Mouse (Mus musculus) forebrain, postnatal 0 days (tissue): ENCODE data around the gene Nsrp1. TPM values are rescaled to one million over a fixed set of nuclear protein-coding genes. Genes with fewer than 3 reads are reported as not detected.

Source experiments
- ATAC-seq: fragments of 200-750 bp; cut with Nextera tagmentation; 2 replicates; pipeline ENCODE4 v1.8.0; 2017; ENCODE audit warnings: mild to moderate bottlenecking, moderate library complexity
- DNase-seq: peaks from one replicate; pipeline ENCODE4 v3.0.0-alpha.2; 2015
- H3K27ac ChIP-seq: fragments of 300-500 bp; sonication (generic); 2 replicates; pipeline ENCODE4 v1.5.1; 2014; ENCODE audit warnings: low read depth, mild to moderate bottlenecking, antibody characterized with exemption, low read length, moderate library complexity, mixed read lengths
- H3K27me3 ChIP-seq: fragments of 300-500 bp; sonication (generic); 2 replicates; pipeline ENCODE4 v1.6.1; 2014; ENCODE audit warnings: mild to moderate bottlenecking, low read length, mixed read lengths; ENCODE audit not compliant: insufficient read depth
- H3K36me3 ChIP-seq: fragments of 300-500 bp; sonication (generic); 2 replicates; pipeline ENCODE4 v1.6.1; 2014; ENCODE audit warnings: mild to moderate bottlenecking, moderate library complexity; ENCODE audit not compliant: insufficient read depth
- H3K4me1 ChIP-seq: fragments of 300-500 bp; sonication (generic); 2 replicates; pipeline ENCODE4 v1.6.1; 2014; ENCODE audit warnings: antibody characterized with exemption; ENCODE audit not compliant: insufficient read depth
- H3K4me2 ChIP-seq: fragments of 300-500 bp; sonication (generic); 2 replicates; pipeline ENCODE4 v1.6.1; 2014; ENCODE audit warnings: low read depth, mild to moderate bottlenecking, moderate library complexity
- H3K4me3 ChIP-seq: fragments of 300-500 bp; sonication (generic); 2 replicates; pipeline ENCODE4 v1.5.1; 2014; ENCODE audit warnings: low read depth, low read length, mixed read lengths
- H3K9ac ChIP-seq: fragments of 300-500 bp; sonication (generic); 2 replicates; pipeline ENCODE4 v1.6.1; 2014; ENCODE audit warnings: mild to moderate bottlenecking
- H3K9me3 ChIP-seq: fragments of 300-500 bp; sonication (generic); 2 replicates; pipeline ENCODE4 v1.6.1; 2016; ENCODE audit warnings: low read length
- CTCF ChIP-seq: sonication (generic); IDR thresholded peaks from 2 replicates; pipeline ENCODE4 v1.5.1; 2016; ENCODE audit warnings: antibody characterized with exemption, control low read depth, low read depth
- WGBS: fragments of 180-500 bp; shearing (Covaris S2); extraction: QIAGEN DNeasy Blood & Tissue Kit; methylation state at CpG from one replicate; pipeline ENCODE4 v1.1.7; 2014; 5-methylcytosine and 5-hydroxymethylcytosine counted together
- polyA plus RNA-seq: library from polyadenylated mRNA; unstranded; fragments of >200 nt; fragmentation: Nextera tagmentation; extraction: Ambion mirVana; gene quantifications from 2 replicates; pipeline ENCODE4 v1.2.1, GENCODE M21; 2015
- total RNA-seq: library from RNA; depleted of rRNA; stranded (reverse); fragments of >200 nt; gene quantifications from 2 replicates; pipeline ENCODE4 v1.2.3, GENCODE M21; 2014

The Nsrp1 gene
- total and polyA plus RNA-seq, 2 experiments from 2014 or later = 5.7 to 49.9 TPM

DNA sequence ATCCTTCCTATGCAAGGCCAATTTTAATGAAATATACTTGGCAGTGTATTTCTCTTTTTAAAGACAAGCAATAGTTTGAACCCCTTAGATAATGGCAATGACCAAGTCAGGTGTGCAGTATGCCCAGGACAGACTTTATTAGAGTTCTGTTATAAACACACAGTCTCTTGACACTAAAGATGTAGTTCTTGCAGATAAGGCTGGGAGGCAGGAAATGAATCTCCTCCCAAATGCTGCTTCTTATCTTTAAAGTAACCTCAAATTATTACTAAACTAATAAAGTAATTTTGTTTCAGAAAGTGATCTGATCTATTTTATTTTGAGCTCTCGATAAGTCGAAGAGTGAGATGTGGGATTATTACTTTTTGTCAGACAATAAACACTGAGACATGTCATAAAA is 14.8 kb downstream of the Nsrp1 start:
- H3K4me3 ChIP-seq = no peak overlapping the region
- WGBS = 96% methylated on average over 2 of the region's 2 CpGs
- H3K27ac ChIP-seq = no peak overlapping the region
- no peaks in the 10 kb centered on the region for H3K36me3 ChIP-seq
- H3K9ac ChIP-seq = no peak overlapping the region
- no peak for DNase-seq
- H3K4me2 ChIP-seq = no peak overlapping the region
- ATAC-seq = no peak
- no peaks in the 10 kb centered on the region for H3K27me3 ChIP-seq
- no peaks in the 10 kb centered on the region for H3K4me1 ChIP-seq
- no peaks in the 10 kb centered on the region for H3K9me3 ChIP-seq
- TF ChIP-seq CTCF = no peak

DNA sequence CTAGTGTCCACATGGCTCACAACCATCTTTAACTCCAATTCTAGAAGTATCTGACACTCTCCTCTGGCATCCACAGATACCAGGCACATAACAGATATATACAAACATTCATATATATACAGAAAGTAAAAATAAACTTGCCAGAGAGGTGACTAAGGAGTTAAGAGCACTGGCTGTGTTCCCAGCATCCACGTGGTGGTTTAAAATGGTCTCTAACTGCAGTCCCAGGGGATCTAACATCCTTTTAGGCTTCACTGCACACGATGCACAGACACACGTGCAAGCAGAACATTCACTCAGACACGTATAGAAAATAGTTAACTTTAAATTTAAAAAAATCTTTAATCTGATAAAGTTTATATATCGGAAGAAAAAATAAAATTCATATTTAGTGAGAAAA is 16.3 kb downstream of the Nsrp1 start:
- Histone ChIP-seq H3K4me3 (no peak overlapping the region), H3K9me3 (no peaks in the 10 kb centered on the region), H3K36me3 (no peaks in the 10 kb centered on the region), H3K4me2 (no peak overlapping the region), H3K9ac (no peak overlapping the region), H3K4me1 (no peaks in the 10 kb centered on the region), H3K27ac (no peak overlapping the region), H3K27me3 (no peaks in the 10 kb centered on the region)
- TF ChIP-seq CTCF = no peak
- no peak for ATAC-seq
- 57% methylated on average over 5 of the region's 5 CpGs for WGBS
- DNase-seq = no peak

DNA sequence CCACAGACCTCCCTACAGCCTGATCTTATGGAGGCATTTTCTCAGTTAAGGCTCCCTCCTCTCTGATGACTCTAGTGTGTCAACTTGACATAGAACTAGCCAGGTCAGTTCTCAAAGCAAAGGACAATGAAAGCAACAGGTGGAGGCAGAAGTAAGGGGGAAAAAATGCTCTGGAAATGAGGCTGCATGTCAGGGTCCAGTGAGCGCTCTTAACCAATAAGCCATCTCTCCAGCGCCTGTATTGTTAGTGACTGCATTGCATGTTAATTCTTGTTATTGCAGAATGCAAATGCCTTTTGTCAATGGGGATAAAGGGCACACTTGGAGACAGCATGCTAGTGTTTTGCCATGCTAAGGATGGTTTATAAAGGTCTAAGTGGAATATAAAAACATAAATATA is 35.4 kb downstream of the Nsrp1 start:
- 74% methylated on average over 2 of the region's 2 CpGs for WGBS
- Histone ChIP-seq H3K27ac (no peak overlapping the region), H3K4me3 (no peak overlapping the region), H3K9me3 (no peaks in the 10 kb centered on the region), H3K4me1 (no peaks in the 10 kb centered on the region), H3K9ac (no peak overlapping the region), H3K36me3 (peaks cover 16% of the 10 kb centered on the region), H3K27me3 (no peaks in the 10 kb centered on the region), H3K4me2 (no peak overlapping the region)
- TF ChIP-seq CTCF = no peak
- DNase-seq = no peak
- no peak for ATAC-seq

DNA sequence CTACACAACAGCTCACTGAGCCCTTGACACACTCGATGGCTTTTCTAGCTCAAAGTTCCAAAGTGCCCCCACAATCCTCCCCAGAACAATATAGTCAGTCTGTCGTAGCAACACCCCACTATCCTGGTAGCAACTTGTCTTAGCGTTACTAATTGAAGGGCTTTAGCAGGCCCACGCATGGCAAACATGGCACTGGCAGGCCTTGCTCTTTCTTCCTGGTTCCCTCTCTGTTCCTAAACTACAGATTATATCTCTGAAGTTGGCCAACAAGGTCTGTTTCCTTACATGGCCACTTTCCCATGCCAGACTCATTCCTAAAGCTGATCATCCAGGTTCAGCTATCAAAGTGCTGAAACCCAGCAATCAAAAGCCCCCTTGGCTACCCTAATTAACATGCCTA is 36.3 kb downstream of the Nsrp1 start:
- no peak overlapping the region for H3K27ac ChIP-seq
- ATAC-seq (no peak), DNase-seq (no peak)
- no peak overlapping the region for H3K4me2 ChIP-seq
- no peak overlapping the region for H3K9ac ChIP-seq
- TF ChIP-seq CTCF = no peak
- H3K4me3 ChIP-seq = no peak overlapping the region
- peaks cover 16% of the 10 kb centered on the region for H3K36me3 ChIP-seq
- H3K4me1 ChIP-seq = no peaks in the 10 kb centered on the region
- WGBS = 85% methylated on average over 4 of the region's 4 CpGs
- no peaks in the 10 kb centered on the region for H3K9me3 ChIP-seq
- H3K27me3 ChIP-seq = no peaks in the 10 kb centered on the region

DNA sequence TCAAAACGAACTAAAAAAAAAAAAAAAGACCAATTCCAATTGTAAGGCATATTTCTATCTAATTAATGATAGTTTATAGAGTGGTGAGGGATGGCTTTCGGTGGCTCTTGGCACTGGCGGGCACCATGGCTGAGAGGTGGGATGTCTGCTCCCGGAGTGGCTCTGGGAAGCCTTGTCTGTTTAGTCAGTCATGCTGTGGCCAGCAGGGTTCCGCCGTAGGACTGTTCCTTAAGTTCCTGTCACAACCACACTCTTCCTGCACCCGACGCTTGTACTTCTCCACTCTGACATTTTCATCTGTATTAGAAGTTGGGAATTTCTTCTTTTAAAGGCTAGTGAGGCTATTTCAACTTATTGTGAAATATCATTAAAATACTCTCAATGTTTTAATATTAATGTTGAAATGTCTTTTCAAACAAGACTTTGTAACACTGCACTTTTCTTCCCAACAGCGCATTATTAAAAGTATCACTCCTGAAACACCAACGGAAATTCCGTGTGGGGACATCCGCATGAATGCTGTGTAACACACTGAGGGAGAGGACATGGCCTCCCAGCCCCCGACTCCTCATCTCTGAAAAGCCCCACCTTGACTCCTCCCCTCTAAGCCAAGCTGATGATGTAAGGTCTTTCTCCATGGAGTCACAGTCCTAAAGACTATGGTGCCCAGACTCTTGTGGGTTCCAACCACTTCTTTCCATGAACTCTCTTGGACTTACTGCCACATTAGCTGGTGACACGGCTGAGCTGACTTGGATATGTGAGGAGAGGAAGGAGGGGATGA is 46.9 kb downstream of the Nsrp1 start:
- ATAC-seq (no peak), DNase-seq (no peak)
- WGBS = 79% methylated on average over 14 of the region's 14 CpGs
- TF ChIP-seq CTCF = no peak
- no peak overlapping the region for H3K9ac ChIP-seq
- no peak overlapping the region for H3K4me2 ChIP-seq
- no peaks in the 10 kb centered on the region for H3K9me3 ChIP-seq
- H3K27ac ChIP-seq = no peak overlapping the region
- H3K4me1 ChIP-seq = no peaks in the 10 kb centered on the region
- no peaks in the 10 kb centered on the region for H3K27me3 ChIP-seq
- no peak overlapping the region for H3K4me3 ChIP-seq
- H3K36me3 ChIP-seq = no peaks in the 10 kb centered on the region

DNA sequence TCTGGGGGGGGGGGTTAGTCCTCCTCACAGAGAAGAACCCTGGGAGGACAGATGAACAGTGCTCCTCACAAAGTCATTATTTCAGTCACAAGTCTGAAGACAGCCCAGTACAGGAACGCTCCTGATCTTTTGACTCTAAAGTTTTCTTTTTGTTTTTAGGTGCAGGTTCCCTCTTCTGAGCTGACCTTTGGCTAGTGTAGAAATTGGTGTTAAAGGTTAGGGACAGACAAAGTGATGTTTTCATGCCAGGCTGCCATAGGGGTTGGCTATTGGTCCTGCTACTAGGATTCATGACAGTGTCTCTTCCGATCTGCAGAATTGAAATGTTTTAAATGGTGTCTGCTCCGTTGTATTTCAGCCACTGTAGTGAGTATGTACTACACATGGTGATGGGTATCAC is 50.1 kb downstream of the Nsrp1 start:
- 92% methylated on average over 3 of the region's 3 CpGs for WGBS
- no peaks in the 10 kb centered on the region for H3K9me3 ChIP-seq
- H3K4me2 ChIP-seq = no peak overlapping the region

DNA sequence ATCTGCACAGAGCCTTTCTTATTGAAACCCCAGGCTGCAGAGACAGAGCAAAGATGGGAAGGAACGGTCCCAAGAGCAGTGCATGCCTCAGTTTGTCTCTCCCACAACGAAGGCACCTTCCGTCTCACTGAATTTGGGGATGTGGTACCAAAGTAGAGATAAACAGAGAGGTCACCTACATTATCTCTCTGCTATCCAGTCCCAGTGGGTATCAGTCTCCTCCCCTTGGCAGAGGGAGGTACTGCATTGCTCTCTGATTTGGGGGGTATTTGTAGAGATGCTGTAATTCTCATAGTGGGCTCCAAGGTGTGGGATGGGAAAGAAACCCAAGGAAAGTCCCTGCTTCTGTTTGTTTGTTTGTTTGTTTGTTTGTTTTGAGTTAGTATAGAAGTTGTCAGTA is 51.7 kb downstream of the Nsrp1 start:
- DNase-seq (no peak), ATAC-seq (no peak)
- H3K4me2 ChIP-seq = no peak overlapping the region
- H3K27me3 ChIP-seq = no peaks in the 10 kb centered on the region
- WGBS = 87% methylated on average over 3 of the region's 3 CpGs
- no peak overlapping the region for H3K9ac ChIP-seq
- H3K4me1 ChIP-seq = no peaks in the 10 kb centered on the region
- 0 out of 2 replicates have a peak, but pooled peaks have one; percentile 33 for TF ChIP-seq CTCF
- H3K27ac ChIP-seq = no peak overlapping the region
- no peaks in the 10 kb centered on the region for H3K9me3 ChIP-seq
- no peak overlapping the region for H3K4me3 ChIP-seq
- H3K36me3 ChIP-seq = no peaks in the 10 kb centered on the region

More for the DNA sequence above, 50.1 kb downstream of the Nsrp1 start:
- ATAC-seq (no peak), DNase-seq (no peak)
- H3K36me3 ChIP-seq = no peaks in the 10 kb centered on the region
- H3K4me3 ChIP-seq = no peak overlapping the region
- H3K27me3 ChIP-seq = no peaks in the 10 kb centered on the region
- no peak overlapping the region for H3K9ac ChIP-seq
- H3K27ac ChIP-seq = no peak overlapping the region
- TF ChIP-seq CTCF = no peak
- no peaks in the 10 kb centered on the region for H3K4me1 ChIP-seq
